Mouse (Mus musculus): ENCODE results near the gene Dnajc16. TPM values are rescaled to one million over a fixed set of nuclear protein-coding genes. Genes with fewer than 3 reads are reported as not detected.

The Dnajc16 gene
- total RNA-seq, 2 experiments from 2014 or later, result 18.4 to 18.5 TPM

Other genes starting within 250 kb of the Dnajc16 start
- gene Fblim1, start 184.8 kb downstream of the Dnajc16 start, total RNA-seq (2021), result 100 to 1,000 TPM; 299 to 338 TPM
- 10 to 100 TPM; 30.1 to 35.4 TPM for gene Tmem82, start 172.3 kb downstream of the Dnajc16 start, total RNA-seq (2021)
- 100 to 1,000 TPM; 121 TPM for gene Slc25a34, start 167.1 kb downstream of the Dnajc16 start, total RNA-seq (2021)
- gene Plekhm2, start 126.0 kb downstream of the Dnajc16 start, total RNA-seq (2021), result 100 to 1,000 TPM; 101 to 103 TPM
- gene Rsc1a1, start 105.3 kb downstream of the Dnajc16 start, total RNA-seq (2021), result not detected
- gene Ddi2, start 67.5 kb downstream of the Dnajc16 start, total RNA-seq (2021), result 10 to 100 TPM; 39.0 to 40.4 TPM
- under 1 TPM; 0.72 to 0.98 TPM for gene Agmat, start 44.3 kb downstream of the Dnajc16 start, total RNA-seq (2021)
- gene Casp9, start 2.7 kb upstream of the Dnajc16 start, total RNA-seq (2021), result 1 to 10 TPM; 7.7 to 9.5 TPM
- gene Cela2a, start 35.2 kb upstream of the Dnajc16 start, total RNA-seq (2021), result not detected
- gene Ctrc, start 55.4 kb upstream of the Dnajc16 start, total RNA-seq (2021), result not detected
- 10 to 100 TPM; 22.1 to 22.6 TPM for gene Efhd2, start 84.0 kb upstream of the Dnajc16 start, total RNA-seq (2021)
- gene Fhad1, start 224.2 kb upstream of the Dnajc16 start, total RNA-seq (2021), result under 1 TPM; 0.17 to 0.48 TPM